Mouse (Mus musculus) kidney, adult 2 months (tissue): ENCODE results near the gene Astn1.

ENCODE experiments used
- CTCF ChIP-seq: fragments of 200-500 bp; conservative IDR thresholded peaks from 2 replicates; pipeline ENCODE4 v1.5.1; 2011; ENCODE audit warnings: low read depth, mild to moderate bottlenecking, control low read depth, low read length, moderate library complexity, mixed read lengths; ENCODE audit not compliant: insufficient read depth, insufficient read length
- POLR2A ChIP-seq: fragments of 200-500 bp; IDR thresholded peaks from one replicate; pipeline ENCODE4 v1.6.1; 2011; ENCODE audit warnings: low read depth, low read length, control low read depth

DNA sequence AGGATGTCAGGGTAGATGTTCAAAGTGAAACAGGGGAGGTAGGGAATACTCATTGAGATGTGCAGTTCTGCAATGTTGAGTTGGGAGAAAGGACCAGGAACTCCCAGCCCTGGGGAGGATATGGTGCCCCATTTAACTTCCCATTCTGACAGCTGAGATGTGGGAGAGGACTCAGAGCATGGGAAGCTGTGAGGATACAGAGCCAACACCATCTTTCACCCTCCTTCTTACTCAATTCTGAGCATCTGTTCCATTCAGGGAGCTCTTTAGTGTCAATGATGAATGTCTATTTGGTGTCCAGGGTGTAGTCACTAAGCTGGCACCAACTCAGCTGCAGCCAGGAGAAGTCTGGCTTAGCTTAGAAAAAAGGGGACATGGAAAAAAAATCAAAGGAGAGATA lies 219.7 kb downstream of the Astn1 start:
- TF ChIP-seq CTCF (no peak), POLR2A (no peak)
